Mouse (Mus musculus) midbrain, embryonic 11.5 days (tissue): Measurements from ENCODE around the gene Gm1123. TPM values are rescaled to one million over a fixed set of nuclear protein-coding genes. Genes with fewer than 3 reads are reported as not detected.

Experiments used
- polyA plus RNA-seq: library from polyadenylated mRNA; unstranded; fragments of >200 nt; fragmentation: Nextera tagmentation; extraction: Ambion mirVana; gene quantifications from 2 replicates; pipeline ENCODE4 v1.2.1, GENCODE M21; 2014

The Gm1123 gene
- polyA plus RNA-seq, 1 experiment from 2014 or later = 0.08 TPM

Other genes with a start within 250 kb of the Gm1123 start
- not detected in 2 replicates for gene Prr23a1, start 193.2 kb downstream of the Gm1123 start, polyA plus RNA-seq
- gene Prr23a2, start 179.2 kb downstream of the Gm1123 start, polyA plus RNA-seq = not detected in 2 replicates
- gene Prr23a3, start 170.9 kb downstream of the Gm1123 start, polyA plus RNA-seq = 0.12 TPM in 1 of 2 replicates, not detected in the other
- 0.11 TPM in 1 of 2 replicates, not detected in the other for gene 7420426K07Rik, start 132.6 kb downstream of the Gm1123 start, polyA plus RNA-seq
- gene Foxl2, start 80.4 kb downstream of the Gm1123 start, polyA plus RNA-seq = 2.2 and 3.6 TPM in 2 replicates
- 87.3 and 91.8 TPM in 2 replicates for gene Faim, start 49.3 kb downstream of the Gm1123 start, polyA plus RNA-seq
- gene Pik3cb, start 104.9 kb upstream of the Gm1123 start, polyA plus RNA-seq = 1.1 and 1.4 TPM in 2 replicates
- not detected in 2 replicates for gene Faiml, start 201.5 kb upstream of the Gm1123 start, polyA plus RNA-seq
- 41.9 and 49.5 TPM in 2 replicates for gene Cep70, start 207.7 kb upstream of the Gm1123 start, polyA plus RNA-seq